Mouse (Mus musculus) cerebellum, adult 9-10 months (tissue): ENCODE data around the gene H2-M10.3.
"Not testable (repeated sequence)": the region's sequence is repeated elsewhere in the genome, so short reads cannot be mapped to it uniquely, and the experiment has no call there.

Experiments used
- DNase-seq: peaks from one replicate; pipeline ENCODE4 v3.0.0; 2022

H2-M10.3 gene

DNA sequence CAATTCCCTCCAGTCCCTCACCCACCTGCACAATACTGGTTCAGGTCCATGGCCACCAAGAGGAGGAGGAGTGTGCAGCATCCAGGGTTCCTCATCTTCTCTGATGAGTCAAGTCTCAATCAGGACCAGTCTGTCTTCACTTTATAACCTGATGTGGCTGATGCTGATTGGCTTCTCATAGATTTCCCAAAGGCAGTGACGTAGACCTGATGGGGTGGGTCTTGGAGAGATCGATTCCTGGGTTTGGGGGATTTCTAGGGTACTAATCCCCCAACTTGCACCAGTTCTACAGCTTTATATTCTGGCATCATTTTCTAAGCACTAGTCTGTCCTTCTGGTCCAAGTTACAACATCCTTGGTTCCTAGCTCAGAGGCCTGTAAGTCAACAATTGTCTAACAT, at the start of gene H2-M10.3:
H2-M10.3 (minus strand) TSS at position 101 of the 400 bp plus-strand sequence.
- not testable (repeated sequence) for DNase-seq

DNA sequence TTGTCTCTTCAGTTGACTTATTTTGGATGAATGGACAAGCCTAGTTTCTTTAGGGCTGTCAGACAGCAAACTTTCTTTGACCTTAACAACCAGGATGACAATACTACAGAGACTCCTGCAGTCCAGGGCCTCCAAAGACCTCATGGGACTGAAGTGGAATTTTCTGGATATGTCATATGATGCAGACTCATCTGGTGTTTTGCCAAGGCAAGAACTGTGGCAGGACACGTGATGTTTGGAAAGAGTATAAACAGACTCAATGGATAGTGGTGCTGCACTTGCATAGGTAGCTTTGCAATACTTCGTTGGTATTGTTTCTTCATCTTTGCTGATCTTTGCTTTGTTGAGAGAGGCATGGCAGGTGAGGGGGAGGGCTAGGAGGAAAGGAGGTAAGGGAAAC, 49.2 kb upstream of the H2-M10.3 start:
- DNase-seq = no peak

DNA sequence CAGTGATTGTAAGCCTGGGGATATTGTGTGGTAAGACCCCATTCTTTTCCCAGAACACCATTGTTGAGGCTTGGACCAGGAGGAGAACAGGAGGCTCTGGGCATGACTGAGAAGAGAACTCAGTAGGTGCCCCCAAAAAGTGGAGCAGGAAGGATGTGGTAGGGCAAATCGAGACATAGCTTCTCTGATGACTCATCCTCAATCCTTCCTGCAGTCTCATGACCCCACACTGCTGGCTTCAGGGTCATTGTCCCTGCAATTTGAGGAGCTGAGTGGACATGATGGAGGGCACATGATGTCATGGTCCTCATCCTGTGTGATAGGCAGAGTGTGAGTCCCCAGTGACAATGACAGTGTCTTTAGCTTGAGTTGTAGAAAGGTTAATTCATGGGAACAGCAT, 47.2 kb upstream of the H2-M10.3 start:
- no peak for DNase-seq

DNA sequence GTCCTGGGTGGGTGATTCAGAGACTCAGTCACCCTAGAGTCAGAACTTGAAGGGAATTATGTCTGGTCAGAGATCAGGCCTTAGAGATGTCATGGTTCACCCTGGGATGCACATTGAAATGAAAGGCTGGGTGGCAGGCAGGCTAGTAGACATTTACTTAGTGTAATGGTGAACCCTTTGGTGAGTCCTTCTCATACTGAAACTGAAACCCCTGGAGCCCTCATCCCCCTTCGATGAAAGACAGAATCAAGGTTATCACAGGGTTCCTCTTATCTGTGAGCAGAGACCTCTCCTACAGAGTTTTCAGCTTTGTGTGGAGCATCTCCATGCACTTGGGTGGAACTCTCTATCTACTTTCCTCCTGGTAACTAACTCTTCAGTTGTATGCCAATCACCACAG, 46.1 kb upstream of the H2-M10.3 start:
- no peak for DNase-seq

DNA sequence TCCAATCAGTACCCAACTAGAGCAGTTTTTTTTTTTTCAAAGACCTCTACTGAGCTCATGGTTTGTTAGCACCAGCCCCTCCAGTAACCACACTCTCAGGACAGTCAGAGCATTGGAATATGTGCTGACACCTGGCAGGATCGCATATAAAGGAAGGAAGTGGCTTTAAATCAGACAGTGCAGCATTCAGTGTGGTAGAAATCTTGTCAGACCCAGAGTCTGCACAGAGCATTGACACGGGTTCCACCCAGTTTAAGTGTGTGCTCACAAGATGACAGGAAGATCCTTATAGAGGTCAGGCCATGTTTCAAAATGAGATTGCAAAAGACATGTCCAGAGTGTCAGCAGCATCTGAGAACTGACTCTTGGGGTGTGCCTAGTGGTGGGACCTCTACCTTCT, 21.7 kb upstream of the H2-M10.3 start:
- no peak for DNase-seq

DNA sequence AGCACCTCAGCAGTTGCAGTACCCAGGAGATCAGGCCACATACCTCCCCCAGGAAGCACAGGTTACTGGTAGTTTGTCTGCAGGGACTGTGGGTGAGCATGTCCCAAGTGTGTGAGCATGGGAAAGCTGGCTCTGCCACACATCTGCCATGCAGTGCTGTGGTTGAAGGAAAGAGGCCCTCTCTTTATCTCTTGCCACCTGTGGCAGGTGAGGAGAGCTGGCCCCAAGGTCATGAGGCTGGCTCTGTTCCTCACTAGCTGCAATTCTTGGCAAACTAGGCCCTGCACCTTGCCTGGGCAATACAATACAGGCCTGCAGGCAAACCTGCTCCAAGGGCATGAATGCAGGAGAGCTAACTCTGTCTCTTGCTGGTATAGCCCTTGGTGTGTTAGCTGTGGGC, 5.8 kb downstream of the H2-M10.3 start:
- not testable (repeated sequence) for DNase-seq

DNA sequence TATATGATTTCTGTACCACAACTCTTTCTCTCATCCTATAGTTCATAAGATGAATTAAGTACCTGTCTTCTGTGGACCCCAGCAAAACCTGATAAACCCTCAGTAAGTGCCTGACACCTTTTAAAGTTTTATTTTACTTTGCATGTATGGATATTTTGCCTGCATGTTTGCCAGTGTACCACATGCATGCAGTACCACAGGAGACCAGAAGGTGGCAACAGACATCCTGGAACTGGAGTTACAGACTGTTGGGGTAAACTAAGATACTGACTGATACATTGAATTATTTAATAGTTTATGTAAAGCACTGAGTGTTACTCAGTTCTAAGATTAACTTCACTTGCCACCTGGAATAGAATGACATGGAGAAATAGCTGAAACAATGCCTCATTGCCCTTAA, 10.7 kb downstream of the H2-M10.3 start:
- peak; percentile 48 for DNase-seq

DNA sequence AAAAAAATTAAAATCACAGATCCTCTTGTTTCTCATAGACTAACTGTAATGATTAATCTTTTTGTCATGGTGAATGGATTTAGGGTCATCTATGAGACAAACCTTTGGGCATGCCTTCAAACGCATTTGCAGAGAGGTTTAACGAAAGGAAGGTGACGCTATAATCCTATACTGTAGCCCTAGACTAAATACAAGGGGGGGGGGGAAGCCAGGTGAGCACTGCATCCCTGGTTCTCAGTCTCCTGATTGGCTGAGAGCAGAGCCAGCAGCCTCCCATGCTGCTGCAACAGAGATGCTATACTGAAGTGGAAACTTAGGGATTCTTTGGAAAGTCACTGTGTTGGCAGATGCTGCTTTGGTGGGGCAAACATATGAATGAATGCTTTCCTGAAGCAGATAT, 12.5 kb downstream of the H2-M10.3 start:
- no peak for DNase-seq

DNA sequence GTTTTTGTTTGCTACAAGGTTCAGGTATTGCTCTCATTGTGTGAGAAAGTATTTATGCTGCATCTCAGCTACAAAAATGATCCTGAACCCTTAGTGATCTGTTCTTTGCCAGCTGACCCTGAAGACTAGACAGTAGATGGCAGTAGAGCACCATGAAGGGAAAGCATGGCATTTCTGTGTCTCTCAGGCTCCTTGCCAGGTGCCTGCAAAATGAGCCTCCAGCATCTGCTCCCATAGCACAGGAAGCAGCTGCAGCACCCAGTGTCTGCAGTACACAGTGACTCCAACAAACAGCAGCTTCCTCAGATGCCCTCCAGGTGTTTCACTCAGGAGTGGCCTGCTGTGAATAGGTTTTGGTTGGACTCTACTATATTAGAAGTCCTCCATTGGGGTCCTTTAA, 12.9 kb downstream of the H2-M10.3 start:
- DNase-seq = peak; percentile 66

DNA sequence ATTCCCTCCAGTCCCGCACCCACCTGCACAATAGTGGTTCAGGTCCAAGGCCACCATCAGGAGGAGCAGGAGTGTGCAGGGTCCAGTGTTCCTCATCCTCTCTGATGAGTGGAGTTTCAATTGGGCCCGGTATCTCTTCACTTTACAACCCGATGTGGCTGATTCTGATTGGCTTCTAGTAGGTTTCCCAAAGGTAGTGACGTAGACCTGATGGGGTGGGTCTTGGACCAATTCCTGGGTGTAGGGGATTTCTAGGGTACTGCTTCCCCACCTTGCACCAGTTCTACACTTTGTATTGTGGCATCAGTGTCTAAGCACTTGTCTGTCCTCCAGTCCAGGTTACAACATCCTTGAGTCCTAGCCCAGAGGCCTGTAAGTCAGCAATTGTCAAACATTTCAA, 42.2 kb downstream of the H2-M10.3 start, which contains the start of gene H2-M10.1:
H2-M10.1 (minus strand) TSS at position 101 of the 400 bp plus-strand sequence.
- DNase-seq = no peak

DNA sequence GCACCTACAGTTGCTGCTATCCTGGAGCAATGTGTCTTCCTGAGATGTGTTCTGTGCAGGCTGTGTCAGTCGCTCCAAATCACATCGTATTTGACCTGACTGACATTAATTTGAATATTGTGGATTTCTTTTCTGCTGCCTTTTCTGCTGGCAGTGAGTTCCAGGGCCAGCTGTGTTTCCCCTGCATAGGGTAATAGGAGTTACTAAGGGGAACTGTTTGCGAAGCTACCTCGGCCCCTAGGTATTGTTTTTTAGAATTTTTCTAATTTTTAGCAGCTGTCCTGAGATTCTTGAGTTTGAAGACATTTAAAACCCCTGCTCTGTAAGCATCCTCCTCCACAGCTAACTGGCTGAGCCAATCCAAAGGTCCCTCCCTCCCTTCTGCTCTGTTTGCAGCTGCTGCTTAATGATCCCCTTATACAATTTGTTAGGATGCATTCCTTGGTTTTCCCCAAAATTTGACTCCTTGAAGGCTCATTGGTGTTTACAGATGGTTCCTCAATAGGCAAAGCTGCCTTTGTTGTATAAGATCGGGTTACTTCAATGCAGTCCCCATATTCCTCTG, 52.4 kb downstream of the H2-M10.3 start:
- DNase-seq = no peak

DNA sequence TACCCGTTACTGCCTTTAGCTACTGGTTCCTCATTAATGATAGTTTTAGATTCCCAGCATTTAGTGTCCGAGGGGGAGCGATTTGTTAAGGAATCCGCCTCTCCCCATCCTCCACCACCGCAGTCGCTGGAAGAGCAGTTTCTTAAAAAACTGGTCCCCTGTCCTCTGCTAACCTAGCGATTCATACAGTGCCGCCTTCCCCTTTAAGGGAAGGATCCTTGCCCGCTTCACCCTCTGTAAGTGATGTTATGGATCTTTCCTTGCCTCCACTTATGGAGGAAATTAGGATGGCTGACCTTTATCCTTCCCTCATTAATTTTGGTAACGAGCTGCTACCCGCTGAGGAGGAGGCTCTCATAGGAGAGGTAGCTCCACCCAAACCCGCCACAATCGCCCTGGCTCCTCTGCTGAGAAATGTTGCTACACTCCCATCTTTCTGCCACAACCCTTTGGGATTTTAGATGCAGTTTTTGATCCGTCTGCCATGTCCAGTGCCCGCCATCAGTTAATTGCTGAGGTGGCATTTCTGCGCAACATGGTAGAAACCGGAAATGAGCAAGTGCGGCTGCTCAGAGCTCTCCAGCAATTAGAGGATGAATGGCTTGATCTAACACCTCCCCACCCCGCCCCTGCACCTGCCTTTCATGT, 53.1 kb downstream of the H2-M10.3 start:
- peak; percentile 89 for DNase-seq
